Mouse (Mus musculus) kidney, adult 8-10 months (tissue): ENCODE results near the gene Zfhx3.
"Not testable (repeated sequence)": the region's sequence is repeated elsewhere in the genome, so short reads cannot be mapped to it uniquely, and the experiment has no call there.

Experiments
- DNase-seq, 2 experiments: peaks; one replicate each; pipeline ENCODE4 v3.0.0; 2022

Zfhx3 gene

GRCm38 (mm10) chr8:107941922-107942694, at the start of gene Zfhx3:
Gene Zfhx3 (plus strand): TSS chr8:107942644.
- DNase-seq, result no peak

GRCm38 (mm10) chr8:107918984-107919383, 23.5 kb upstream of the Zfhx3 start:
- no peak for DNase-seq

- no peak for DNase-seq
These were observed 16.3 kb upstream of the Zfhx3 start for GRCm38 (mm10) chr8:107926149-107926548.

GRCm38 (mm10) chr8:107936725-107937124, 5.7 kb upstream of the Zfhx3 start:
- no peak for DNase-seq

GRCm38 (mm10) chr8:107938231-107938630, 4.2 kb upstream of the Zfhx3 start:
- not testable (repeated sequence) for DNase-seq

GRCm38 (mm10) chr8:107940181-107940580, 2.3 kb upstream of the Zfhx3 start:
- no peak for DNase-seq

GRCm38 (mm10) chr8:107942752-107943510, 487 bp downstream of the Zfhx3 start:
- DNase-seq, result no peak

- DNase-seq, result no peak
These were observed 1.3 kb downstream of the Zfhx3 start for GRCm38 (mm10) chr8:107943550-107944348.

- no peak for DNase-seq
These were observed 2.5 kb downstream of the Zfhx3 start for GRCm38 (mm10) chr8:107944676-107945600.

- DNase-seq, result no peak
These were observed 4.4 kb downstream of the Zfhx3 start for GRCm38 (mm10) chr8:107946888-107947287.

- no peak for DNase-seq
These were observed 13.4 kb downstream of the Zfhx3 start for GRCm38 (mm10) chr8:107955887-107956286.

GRCm38 (mm10) chr8:107957566-107957965, 15.1 kb downstream of the Zfhx3 start:
- no peak for DNase-seq

GRCm38 (mm10) chr8:107960466-107960865, 18.0 kb downstream of the Zfhx3 start:
- DNase-seq, result no peak

GRCm38 (mm10) chr8:107960878-107961277, 18.4 kb downstream of the Zfhx3 start:
- DNase-seq, result no peak

- no peak for DNase-seq
These were observed 29.8 kb downstream of the Zfhx3 start for GRCm38 (mm10) chr8:107972198-107972597.

- no peak for DNase-seq
These were observed 32.0 kb downstream of the Zfhx3 start for GRCm38 (mm10) chr8:107974451-107974850.

GRCm38 (mm10) chr8:107978247-107978646, 35.8 kb downstream of the Zfhx3 start:
- no peak for DNase-seq

GRCm38 (mm10) chr8:107980618-107981017, 38.2 kb downstream of the Zfhx3 start:
- DNase-seq, result no peak

- peak; percentile 37 to 64 for DNase-seq
These were observed 44.2 kb downstream of the Zfhx3 start for GRCm38 (mm10) chr8:107986629-107987028.

- DNase-seq, result no peak
These were observed 56.4 kb downstream of the Zfhx3 start for GRCm38 (mm10) chr8:107998874-107999273.

GRCm38 (mm10) chr8:108011516-108011915, 69.1 kb downstream of the Zfhx3 start:
- no peak for DNase-seq

- DNase-seq, result no peak
These were observed 75.3 kb downstream of the Zfhx3 start for GRCm38 (mm10) chr8:108017727-108018126.
